Mouse (Mus musculus) C2C12 (cell line): ENCODE measurements around the gene Klhdc7b.

Experiments
- CTCF ChIP-seq: IDR thresholded peaks from one replicate; pipeline ENCODE4 v1.5.1; 2011; ENCODE audit not compliant: control insufficient read depth, insufficient read depth, insufficient read length
- MAX ChIP-seq: IDR thresholded peaks from one replicate; pipeline ENCODE4 v1.6.1; 2011; ENCODE audit warnings: mild to moderate bottlenecking, control low read depth
- USF1 ChIP-seq: IDR thresholded peaks from one replicate; pipeline ENCODE4 v1.6.1; 2011; ENCODE audit warnings: low read depth, mild to moderate bottlenecking, control low read depth, moderate library complexity

DNA sequence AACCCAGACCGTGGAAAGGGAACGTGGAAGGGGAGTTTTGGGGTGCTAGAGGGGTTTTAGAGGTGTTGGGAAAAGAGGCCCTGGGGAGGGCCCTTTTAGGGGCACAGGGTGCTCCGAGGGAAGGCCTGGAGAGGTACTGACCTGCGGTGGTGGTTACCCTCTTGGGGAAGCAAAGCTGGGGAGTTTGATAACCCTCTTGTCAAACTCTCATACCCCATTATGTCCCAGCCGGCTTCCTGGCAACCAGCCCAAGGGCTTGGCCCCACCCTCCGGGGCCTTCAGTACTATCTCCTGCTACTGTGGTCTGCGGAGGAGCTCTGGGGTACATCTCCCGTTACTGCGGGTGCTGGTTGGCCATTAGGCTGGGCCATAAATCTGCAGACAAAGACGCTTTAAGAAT lies 5.3 kb upstream of the Klhdc7b start:
- TF ChIP-seq USF1 (no peak), CTCF (no peak), MAX (no peak)
